Mouse (Mus musculus): Measurements from ENCODE around the gene Actr6. TPM values are rescaled to one million over a fixed set of nuclear protein-coding genes. Genes with fewer than 3 reads are reported as not detected.
A peak's percentile ranks its signal among the peaks of the same experiment; 100 is the strongest.

The Actr6 gene
- total and polyA plus RNA-seq, 3 experiments, result 14.4 to 414 (median 15.3) TPM

GRCm38 (mm10) chr10:89686139-89686808 is 45.8 kb downstream of the Actr6 start, which contains the start of gene Scyl2 (continued):
- TF ChIP-seq UBTF (IDR thresholded peaks at IDR 0.05; ENCODE audit: borderline replicate concordance, insufficient read depth, low read depth, low read length) (no peak), TBP (IDR thresholded peaks at IDR 0.05; ENCODE audit: low read depth, low read length) (0 out of 2 replicates have a peak, but pooled peaks have one; percentile 12), GATA1 (IDR thresholded peaks at IDR 0.05; ENCODE audit: low read depth, low read length) (no peak), POLR2A (IDR thresholded peaks at IDR 0.05; ENCODE audit: control insufficient read depth in 1 of 2, insufficient read depth in 1 of 2, low read depth in 1 of 2, low read length in 2 of 2, poor library complexity in 1 of 2) (peak; percentile 44 to 69; a peak in 1 of 4 replicates)

- peak overlapping the region; percentile 86 to 95 for H3K4me3 ChIP-seq (ENCODE audit: control insufficient read depth in 1 of 2, insufficient read depth in 1 of 2, low read depth in 2 of 2, low read length in 2 of 2)
- no peaks in the 10 kb centered on the region for H3K27me3 ChIP-seq (ENCODE audit: control insufficient read depth in 1 of 2, insufficient read depth in 2 of 2, low read length in 2 of 2)
- H3K27ac ChIP-seq (ENCODE audit: control insufficient read depth, low read depth, low read length), result peak overlapping the region; percentile 40
- H3K9me3 ChIP-seq (replicated peaks; ENCODE audit: insufficient read depth, low read length), result no peaks in the 10 kb centered on the region
- H3K79me2 ChIP-seq (ENCODE audit: control insufficient read depth, insufficient read depth, low read length, poor library complexity), result peaks cover 39% of the 10 kb centered on the region
- peaks cover 28 to 42% of the 10 kb centered on the region in 2 experiments for H3K4me1 ChIP-seq (ENCODE audit: control insufficient read depth in 1 of 2, insufficient read depth in 2 of 2, low read length in 2 of 2)
- peak; percentile 62 for DNase-seq (ENCODE audit: low read depth, low spot score)
- peak overlapping the region; percentile 88 for H3K9ac ChIP-seq (ENCODE audit: control insufficient read depth, low read depth, low read length, poor library complexity, severe bottlenecking)
- H3K36me3 ChIP-seq (ENCODE audit: control insufficient read depth in 1 of 2, insufficient read depth in 2 of 2, low read length in 2 of 2), result peaks cover 0 to 37% of the 10 kb centered on the region in 2 experiments; a peak in 2 of 4 replicates
- peak; percentile 61; the same call in 1 of the 2 replicates for TF ChIP-seq MYB (IDR thresholded peaks at IDR 0.05; ENCODE audit: low read depth, low read length)
- TF ChIP-seq SMC3 (IDR thresholded peaks at IDR 0.05; ENCODE audit: low read depth, low read length), result no peak
- TF ChIP-seq USF1 (IDR thresholded peaks at IDR 0.05; ENCODE audit: low read depth, low read length), result no peak
- TF ChIP-seq ELF1 (IDR thresholded peaks at IDR 0.05; ENCODE audit: low read depth, low read length), result no peak
- TF ChIP-seq POLR2A (IDR thresholded peaks at IDR 0.05; ENCODE audit: control insufficient read depth in 1 of 2, insufficient read depth in 1 of 2, low read depth in 1 of 2, low read length in 2 of 2, poor library complexity in 1 of 2), result no peak
- no peak for TF ChIP-seq CHD1 (IDR thresholded peaks at IDR 0.05; ENCODE audit: low read depth, low read length)
- TF ChIP-seq ZC3H11A (IDR thresholded peaks at IDR 0.05; ENCODE audit: low read depth, low read length), result no peak
- TF ChIP-seq RCOR1 (IDR thresholded peaks at IDR 0.05; ENCODE audit: low read depth, low read length), result no peak
- no peak for TF ChIP-seq USF2 (IDR thresholded peaks at IDR 0.05; ENCODE audit: borderline replicate concordance in 1 of 2, insufficient read depth in 1 of 2, low read depth in 1 of 2, low read length in 2 of 2)
- no peak for TF ChIP-seq NRF1 (IDR thresholded peaks at IDR 0.05; ENCODE audit: insufficient read depth, low read depth, low read length, poor library complexity, severe bottlenecking)
- TF ChIP-seq CTCF (IDR thresholded peaks at IDR 0.05 in 2 of 3, conservative IDR thresholded peaks at IDR 0.05 in 1 of 3; ENCODE audit: control insufficient read depth in 1 of 3, insufficient read depth in 1 of 3, low read depth in 2 of 3, low read length in 3 of 3, poor library complexity in 1 of 3, severe bottlenecking in 1 of 3), result no peak
- no peak for TF ChIP-seq ZMIZ1 (IDR thresholded peaks at IDR 0.05; ENCODE audit: low read depth, low read length)
- no peak for TF ChIP-seq KAT2A (conservative IDR thresholded peaks at IDR 0.05; ENCODE audit: low read depth, low read length)
- TF ChIP-seq MEF2A (IDR thresholded peaks at IDR 0.05; ENCODE audit: extremely low read depth, insufficient replicate concordance, low read depth, low read length, poor library complexity, severe bottlenecking), result no peak
- no peak for TF ChIP-seq ZKSCAN1 (IDR thresholded peaks at IDR 0.05; ENCODE audit: low read depth, low read length)
- TF ChIP-seq ZNF384 (IDR thresholded peaks at IDR 0.05; ENCODE audit: low read depth, low read length), result no peak
- TF ChIP-seq POLR2AphosphoS2 (IDR thresholded peaks at IDR 0.05; ENCODE audit: low read length), result no peak
- TF ChIP-seq EP300 (IDR thresholded peaks at IDR 0.05; ENCODE audit: low read depth in 1 of 2, low read length in 2 of 2), result peak; percentile 29 to 69; a peak in 2 of 4 replicates
- no peak; the same call in 1 of the 2 replicates for TF ChIP-seq MAZ (IDR thresholded peaks at IDR 0.05; ENCODE audit: low read depth, low read length)
- no peak for TF ChIP-seq UBTF (IDR thresholded peaks at IDR 0.05; ENCODE audit: borderline replicate concordance, insufficient read depth, low read depth, low read length)
- TF ChIP-seq TCF12 (IDR thresholded peaks at IDR 0.05; ENCODE audit: low read depth, low read length), result peak; percentile 41
- TF ChIP-seq MXI1 (IDR thresholded peaks at IDR 0.05; ENCODE audit: low read depth, low read length), result peak; percentile 34; the same call in 1 of the 2 replicates
- TF ChIP-seq TBP (IDR thresholded peaks at IDR 0.05; ENCODE audit: low read depth, low read length), result no peak
- no peak for TF ChIP-seq POLR2AphosphoS5 (IDR thresholded peaks at IDR 0.05; ENCODE audit: borderline replicate concordance, low read depth, low read length)
- no peak; the same call in 1 of the 2 replicates for TF ChIP-seq SIN3A (IDR thresholded peaks at IDR 0.05; ENCODE audit: low read length)
- TF ChIP-seq HCFC1 (IDR thresholded peaks at IDR 0.05; ENCODE audit: low read depth, low read length), result no peak
- 0 out of 2 replicates have a peak, but pooled peaks have one; percentile 25 for TF ChIP-seq TAL1 (IDR thresholded peaks at IDR 0.05; ENCODE audit: low read length)
- peak; percentile 18; the same call in 1 of the 2 replicates for TF ChIP-seq ETS1 (IDR thresholded peaks at IDR 0.05; ENCODE audit: low read depth, low read length)
- no peak for TF ChIP-seq GABPA (IDR thresholded peaks at IDR 0.05; ENCODE audit: low read depth, low read length)
Measured at GRCm38 (mm10) chr10:89685391-89686138, 46.5 kb downstream of the Actr6 start.
